Comparison of ENCODE assay signal across 22 mouse cellular contexts in the genomic region with DNA sequence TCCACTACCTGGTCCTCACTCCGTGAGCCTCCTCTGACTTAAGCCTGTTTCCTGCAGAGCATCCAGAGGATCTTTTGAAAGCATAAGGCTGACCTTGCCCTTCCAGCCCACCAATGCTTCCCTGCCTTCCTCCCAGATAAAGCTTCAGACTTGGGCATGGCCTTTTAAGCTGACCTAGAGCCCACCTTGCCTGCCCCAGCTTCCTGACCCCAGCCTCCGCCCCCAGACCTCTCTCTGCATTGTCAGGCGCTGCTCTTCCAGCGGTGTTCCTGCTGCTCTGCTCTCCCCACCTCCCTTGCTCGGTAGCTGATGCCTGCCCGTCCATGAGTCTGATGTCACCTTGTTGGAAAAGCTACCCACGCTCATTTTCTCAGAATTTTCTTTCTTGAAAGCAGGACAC. TPM values are rescaled to one million over a fixed set of nuclear protein-coding genes. Genes with fewer than 3 reads are reported as not detected.
A peak's percentile ranks its signal among the peaks of the same experiment; 100 is the strongest.
DNase-seq lines count a peak whose midpoint lies in the region; ATAC-seq and TF ChIP-seq lines count a peak whose summit lies in the region.
"Had no signal": no experiment of that assay in that cellular context is flagged by ENCODE, and none has a peak within 500 bp of the region (broad histone marks: within the 10 kb centered on the region; RNA-seq: fewer than 3 reads in every experiment).

No protein-coding gene starts in this region.

- no peak for TF ChIP-seq CTCF in layer of hippocampus, adult 2 months (conservative IDR thresholded peaks at IDR 0.05)

- H3K4me1 ChIP-seq in forebrain, embryonic 13.5 days, result peaks cover 42% of the 10 kb centered on the region
- peaks cover 31% of the 10 kb centered on the region for H3K4me1 ChIP-seq in forebrain, embryonic 12.5 days
- peaks cover 36% of the 10 kb centered on the region for H3K4me1 ChIP-seq in forebrain, embryonic 16.5 days (replicated peaks; ENCODE audit: control insufficient read depth, insufficient read depth, low read length)

- no peak overlapping the region for H3K27ac ChIP-seq in forebrain, embryonic 13.5 days
- H3K27ac ChIP-seq in forebrain, embryonic 12.5 days, result no peak overlapping the region
- 0 out of 2 replicates have a peak overlapping the region, but pooled peaks have one; percentile 29 for H3K27ac ChIP-seq in layer of hippocampus, adult 2 months
- H3K27ac ChIP-seq in forebrain, embryonic 16.5 days (ENCODE audit: low read length), result no peak overlapping the region
- H3K27ac ChIP-seq: hindbrain, embryonic 10.5 days; limb, embryonic 15.5 days; midbrain, embryonic 12.5 days had no signal

- ATAC-seq in forebrain, embryonic 13.5 days, result no peak
- ATAC-seq in forebrain, embryonic 12.5 days (ENCODE audit: low FRiP score), result no peak
- no peak for ATAC-seq in forebrain, embryonic 16.5 days

- H3K36me3 ChIP-seq in forebrain, embryonic 13.5 days (ENCODE audit: poor library complexity, severe bottlenecking), result peaks cover 6% of the 10 kb centered on the region
- peaks cover 9% of the 10 kb centered on the region for H3K36me3 ChIP-seq in forebrain, embryonic 12.5 days (replicated peaks)
- peaks cover 2% of the 10 kb centered on the region; the same call in 1 of the 2 replicates for H3K36me3 ChIP-seq in forebrain, embryonic 16.5 days (ENCODE audit: control insufficient read depth, insufficient read depth)

- peak in 1 of 2 experiments; percentile 9 for DNase-seq in layer of hippocampus, adult 2 months (ENCODE audit: low spot score in 2 of 2)
- no peak for DNase-seq in layer of hippocampus, postnatal 14 days (ENCODE audit: low spot score in 2 of 2)
- peak; percentile 44 for DNase-seq in brain, adult 2 months (ENCODE audit: low read depth, low spot score)
- DNase-seq in kidney, adult 18-20 months, result no peak
- DNase-seq in urinary bladder, postnatal 25 days (ENCODE audit: low spot score), result no peak
- DNase-seq: gastrocnemius, adult 2 months; kidney, postnatal 14 days; layer of hippocampus, adult 9-11 months; lung, adult 18-20 months; right cerebral cortex, postnatal 25 days; thymus, postnatal 25 days had no signal

- no peaks in the 10 kb centered on the region for H3K9me3 ChIP-seq in forebrain, embryonic 13.5 days (replicated peaks)
- no peaks in the 10 kb centered on the region for H3K9me3 ChIP-seq in forebrain, embryonic 12.5 days
- no peaks in the 10 kb centered on the region for H3K9me3 ChIP-seq in forebrain, embryonic 16.5 days (ENCODE audit: control insufficient read depth, low read length)
- H3K9me3 ChIP-seq: hindbrain, embryonic 10.5 days; limb, embryonic 15.5 days; midbrain, embryonic 12.5 days had no signal

- 36% methylated on average over 7 of the region's 7 CpGs for WGBS in forebrain, embryonic 13.5 days
- 41% methylated on average over 7 of the region's 7 CpGs for WGBS in forebrain, embryonic 12.5 days
- 34% methylated on average over 7 of the region's 7 CpGs for WGBS in forebrain, embryonic 16.5 days

- H3K27me3 ChIP-seq in forebrain, embryonic 13.5 days, result 0 out of 2 replicates have a peak, but pooled peaks cover 4% of the 10 kb centered on the region
- peaks cover 8% of the 10 kb centered on the region; the same call in 1 of the 2 replicates for H3K27me3 ChIP-seq in forebrain, embryonic 12.5 days
- no peaks in the 10 kb centered on the region for H3K27me3 ChIP-seq in forebrain, embryonic 16.5 days (replicated peaks; ENCODE audit: control insufficient read depth, insufficient read depth, low read length)
- H3K27me3 ChIP-seq: limb, embryonic 15.5 days had no signal

- H3K4me3 ChIP-seq in forebrain, embryonic 13.5 days, result no peak overlapping the region
- no peak overlapping the region for H3K4me3 ChIP-seq in forebrain, embryonic 12.5 days (replicated peaks)
- no peak overlapping the region for H3K4me3 ChIP-seq in layer of hippocampus, adult 2 months
- H3K4me3 ChIP-seq in forebrain, embryonic 16.5 days (replicated peaks; ENCODE audit: low read length), result no peak overlapping the region
- H3K4me3 ChIP-seq: gastrocnemius, adult 2 months; hindbrain, embryonic 10.5 days; limb, embryonic 15.5 days; midbrain, embryonic 12.5 days had no signal

- H3K4me2 ChIP-seq in forebrain, embryonic 13.5 days, result peak overlapping the region; percentile 75
- no peak overlapping the region for H3K4me2 ChIP-seq in forebrain, embryonic 12.5 days
- 0 out of 2 replicates have a peak overlapping the region, but pooled peaks have one; percentile 3 for H3K4me2 ChIP-seq in forebrain, embryonic 16.5 days (ENCODE audit: low read length)
- H3K4me2 ChIP-seq: limb, embryonic 15.5 days; midbrain, embryonic 12.5 days had no signal

- peak overlapping the region; percentile 37; the same call in 1 of the 2 replicates for H3K9ac ChIP-seq in forebrain, embryonic 13.5 days
- no peak overlapping the region for H3K9ac ChIP-seq in forebrain, embryonic 12.5 days
- no peak overlapping the region for H3K9ac ChIP-seq in forebrain, embryonic 16.5 days (replicated peaks; ENCODE audit: low read depth, low read length)
- H3K9ac ChIP-seq: limb, embryonic 15.5 days had no signal

RNA-seq across cellular contexts. Expression of a gene that starts 5.7 kb away (rescaled TPM):
- polyA plus RNA-seq in forebrain, embryonic 13.5 days (2015; fragmentation: Nextera tagmentation; extraction: Ambion mirVana), result 10.6 and 11.9 TPM in 2 replicates
- polyA plus RNA-seq in forebrain, embryonic 12.5 days (2016; fragmentation: Nextera tagmentation; extraction: Ambion mirVana), result 7.6 and 8.8 TPM in 2 replicates
- total RNA-seq in layer of hippocampus, adult 2 months (2021), result 1 to 10 TPM; 9.1 to 10.0 TPM
- total RNA-seq in layer of hippocampus, postnatal 14 days (2021), result 1 to 10 TPM; 7.3 to 8.3 TPM
- 17.7 and 18.5 TPM in 2 replicates for polyA plus RNA-seq in forebrain, embryonic 16.5 days (2015; fragmentation: Nextera tagmentation; extraction: Ambion mirVana)

RNA-seq across cellular contexts. Expression of a gene that starts 19.8 kb away (rescaled TPM):
- 0.40 and 0.45 TPM in 2 replicates for polyA plus RNA-seq in forebrain, embryonic 13.5 days (2015; fragmentation: Nextera tagmentation; extraction: Ambion mirVana)
- 0.27 and 0.52 TPM in 2 replicates for polyA plus RNA-seq in forebrain, embryonic 12.5 days (2016; fragmentation: Nextera tagmentation; extraction: Ambion mirVana)
- total RNA-seq in layer of hippocampus, adult 2 months (2021), result not detected
- not detected for total RNA-seq in layer of hippocampus, postnatal 14 days (2021)
- 0.34 and 0.96 TPM in 2 replicates for polyA plus RNA-seq in forebrain, embryonic 16.5 days (2015; fragmentation: Nextera tagmentation; extraction: Ambion mirVana)
- total RNA-seq: gastrocnemius, adult 2 months; granulocyte monocyte progenitor cell, adult 5-6 weeks; left cerebral cortex, postnatal 14 days had no signal
- polyA plus RNA-seq: C2C12; testis, adult 2 months had no signal

RNA-seq across cellular contexts. Expression of a gene that starts 23.3 kb away (rescaled TPM):
- polyA plus RNA-seq in forebrain, embryonic 13.5 days (2015; fragmentation: Nextera tagmentation; extraction: Ambion mirVana), result not detected in 2 replicates
- not detected in 2 replicates for polyA plus RNA-seq in forebrain, embryonic 12.5 days (2016; fragmentation: Nextera tagmentation; extraction: Ambion mirVana)
- not detected for total RNA-seq in layer of hippocampus, adult 2 months (2021)
- total RNA-seq in layer of hippocampus, postnatal 14 days (2021), result not detected
- polyA plus RNA-seq in forebrain, embryonic 16.5 days (2015; fragmentation: Nextera tagmentation; extraction: Ambion mirVana), result 0.50 TPM in 1 of 2 replicates, not detected in the other
- total RNA-seq: gastrocnemius, adult 2 months; granulocyte monocyte progenitor cell, adult 5-6 weeks; left cerebral cortex, postnatal 14 days had no signal
- polyA plus RNA-seq: hindbrain, embryonic 10.5 days; midbrain, embryonic 12.5 days; neural tube, embryonic 14.5 days had no signal
